Mouse (Mus musculus) right cerebral cortex, postnatal 10 days (tissue): Measurements from ENCODE around the gene Gucy2d.
A peak's percentile ranks its signal among the peaks of the same experiment; 100 is the strongest.

Source experiments
- DNase-seq, 2 experiments: peaks; one replicate each; pipeline ENCODE4 v3.0.0; 2021; ENCODE audit warnings: low spot score in 2 of 2

Gene Gucy2d

DNA sequence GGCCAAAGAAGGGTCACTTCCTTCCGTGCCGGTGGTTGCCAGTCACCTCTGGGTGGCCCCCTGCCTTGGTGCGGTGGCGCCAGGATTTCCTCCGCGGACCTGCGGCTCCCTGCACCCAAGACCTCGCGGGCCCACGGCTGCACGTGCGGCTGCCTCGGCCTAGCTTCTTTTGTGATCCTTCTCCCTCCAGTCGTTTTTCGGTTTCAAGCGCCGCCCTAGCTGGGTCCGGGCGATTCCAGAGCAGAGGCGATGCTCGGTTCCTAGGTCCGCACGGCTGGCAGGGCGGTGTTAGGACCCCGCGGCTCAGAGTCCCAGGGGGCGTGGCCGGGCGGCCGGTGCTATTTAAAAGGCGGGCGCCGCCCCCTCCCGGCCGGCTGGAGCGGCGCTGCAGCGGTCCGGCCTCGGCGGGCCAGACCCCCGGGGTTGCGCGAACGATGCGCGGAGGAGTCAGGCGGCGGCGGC, 49.4 kb downstream of the Gucy2d start:
- DNase-seq, result peak; percentile 71 to 77

DNA sequence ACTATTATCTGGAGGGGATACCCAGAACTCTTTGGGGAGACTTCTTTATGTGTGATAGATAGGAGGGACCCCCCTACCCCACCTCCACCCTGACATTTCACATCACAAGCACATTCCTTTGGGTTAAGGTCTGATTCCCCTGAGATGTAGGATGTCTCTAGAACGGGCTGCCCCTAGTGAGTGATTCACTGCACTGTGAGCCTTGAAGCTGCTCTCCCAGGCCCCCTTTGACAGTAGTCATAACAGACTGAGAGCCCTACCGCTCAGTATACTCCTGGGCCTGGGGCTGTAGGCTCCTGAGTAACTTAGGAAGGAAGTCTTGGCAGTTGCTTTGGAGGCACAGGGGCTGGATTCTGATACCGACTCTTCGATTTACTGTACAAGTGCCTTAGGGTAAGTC, 50.1 kb downstream of the Gucy2d start:
- DNase-seq, result no peak

DNA sequence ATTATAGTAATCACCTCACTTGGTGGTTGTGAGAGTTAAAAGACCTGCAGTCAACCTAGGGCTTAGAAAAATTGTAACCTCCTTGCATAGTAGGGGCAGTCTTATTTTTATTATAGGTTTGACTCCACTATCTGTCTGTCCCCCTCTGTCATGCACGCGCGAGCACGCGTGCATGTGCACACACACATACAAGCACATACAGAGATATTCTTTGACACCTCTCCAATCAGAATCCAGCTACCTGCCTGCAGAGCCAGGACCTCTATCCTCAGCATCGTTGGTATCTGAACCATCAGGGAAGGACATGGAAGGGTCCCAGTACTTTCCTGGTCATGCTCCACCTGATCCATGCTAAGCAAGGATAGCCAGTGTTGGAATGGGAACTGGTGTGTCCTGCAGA, 50.7 kb downstream of the Gucy2d start:
- no peak for DNase-seq

DNA sequence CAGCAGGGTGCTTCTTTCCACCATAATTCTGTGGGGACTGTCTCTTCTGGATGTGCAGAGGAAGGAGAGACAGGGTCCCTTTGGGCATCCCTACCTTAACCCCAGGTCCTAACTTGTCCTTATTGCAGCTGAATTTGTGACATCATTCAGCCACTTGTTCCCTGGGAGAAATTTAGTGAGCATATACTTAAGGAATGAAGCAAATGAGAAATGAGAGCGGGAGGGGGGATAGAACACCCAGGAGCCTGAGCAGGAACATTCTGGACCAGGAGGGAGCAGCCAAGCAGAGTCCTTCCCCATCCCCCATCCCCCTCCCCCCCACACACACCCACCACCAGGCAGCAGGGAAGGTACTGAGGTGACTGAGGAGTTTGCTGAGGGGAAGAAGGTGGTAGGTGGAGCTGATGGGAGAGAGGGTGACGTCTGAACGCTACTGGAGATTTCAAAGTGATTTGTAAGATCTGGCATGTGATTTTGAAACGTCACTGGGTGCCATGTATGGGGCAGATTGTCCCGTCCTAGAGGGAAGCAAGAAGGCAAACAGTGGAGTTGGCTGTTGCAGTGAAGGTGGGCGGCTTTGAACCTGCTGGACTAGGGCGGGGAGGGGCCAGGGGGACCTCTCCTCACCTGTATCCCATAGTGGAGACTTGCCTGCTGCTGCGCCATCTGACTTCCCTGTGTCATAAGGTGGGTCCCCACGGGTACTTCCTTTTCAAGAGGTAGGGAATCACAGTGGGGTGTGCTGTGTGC, 51.4 kb downstream of the Gucy2d start:
- DNase-seq, result no peak

DNA sequence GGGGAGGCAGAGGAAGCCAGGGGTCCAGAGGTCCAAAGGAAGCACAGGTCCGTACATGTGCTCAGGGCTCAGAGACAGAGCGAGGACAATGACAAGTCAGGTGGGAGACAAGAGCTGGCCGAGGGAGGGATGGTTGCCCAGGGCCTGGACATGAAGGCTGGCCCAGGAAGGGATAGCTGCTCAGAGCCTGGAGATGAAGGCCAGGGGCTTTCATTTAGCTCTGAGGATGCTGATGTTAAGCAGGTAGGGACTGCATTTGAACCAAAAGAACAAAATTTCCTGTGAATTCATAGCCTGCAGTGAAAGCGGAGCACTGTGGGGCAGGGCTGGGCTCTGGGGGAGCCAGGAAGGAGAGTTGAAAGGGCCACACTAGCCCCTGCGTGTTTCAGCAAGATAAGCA, 52.1 kb downstream of the Gucy2d start:
- no peak for DNase-seq

DNA sequence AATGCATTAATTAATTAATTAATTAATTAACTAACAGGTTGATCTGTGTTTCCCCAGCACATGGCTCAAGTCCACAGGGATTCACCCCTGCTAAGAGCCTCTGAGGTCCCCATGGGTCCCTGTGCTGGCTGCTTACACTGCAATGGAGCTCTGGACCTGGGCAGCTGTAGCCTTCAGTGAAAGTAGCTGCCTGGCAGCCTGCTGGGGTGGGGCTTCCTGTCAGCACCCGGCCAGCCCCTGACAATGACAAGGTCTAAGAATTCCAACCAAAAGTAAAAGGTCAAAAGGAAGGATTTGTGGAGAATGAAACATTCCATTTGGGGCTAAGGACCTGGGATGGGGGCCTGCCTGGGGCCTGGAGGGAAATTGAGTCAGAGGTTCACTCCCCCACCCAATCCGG, 53.1 kb downstream of the Gucy2d start:
- no peak for DNase-seq

DNA sequence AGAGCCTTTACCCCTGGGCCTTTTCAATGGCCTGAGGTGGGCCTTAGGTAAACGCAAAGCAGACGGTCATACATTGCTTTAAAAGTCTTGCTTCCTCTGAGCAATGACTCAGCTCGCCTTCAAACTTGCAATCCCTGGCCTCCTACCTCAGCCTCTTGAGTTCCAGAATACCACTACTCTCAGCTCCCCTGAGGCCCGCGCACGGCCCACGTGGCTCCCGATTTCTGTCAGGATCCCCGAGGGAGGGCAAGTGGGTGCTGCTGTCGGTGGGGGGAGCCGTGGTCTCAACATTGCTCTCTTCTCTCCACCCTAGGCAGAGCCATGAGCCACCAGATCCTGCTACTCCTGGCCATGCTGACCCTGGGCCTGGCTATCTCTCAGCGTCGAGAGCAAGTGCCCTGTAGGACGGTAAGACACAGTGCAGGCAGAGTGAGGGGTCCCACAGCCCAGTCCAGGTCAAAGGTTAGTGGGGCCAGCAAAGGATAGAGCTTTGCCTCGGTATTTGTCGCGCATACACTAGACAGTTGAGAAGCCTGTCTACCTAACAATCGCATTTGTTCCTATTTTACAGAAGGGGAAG, 53.8 kb downstream of the Gucy2d start:
- no peak for DNase-seq

DNA sequence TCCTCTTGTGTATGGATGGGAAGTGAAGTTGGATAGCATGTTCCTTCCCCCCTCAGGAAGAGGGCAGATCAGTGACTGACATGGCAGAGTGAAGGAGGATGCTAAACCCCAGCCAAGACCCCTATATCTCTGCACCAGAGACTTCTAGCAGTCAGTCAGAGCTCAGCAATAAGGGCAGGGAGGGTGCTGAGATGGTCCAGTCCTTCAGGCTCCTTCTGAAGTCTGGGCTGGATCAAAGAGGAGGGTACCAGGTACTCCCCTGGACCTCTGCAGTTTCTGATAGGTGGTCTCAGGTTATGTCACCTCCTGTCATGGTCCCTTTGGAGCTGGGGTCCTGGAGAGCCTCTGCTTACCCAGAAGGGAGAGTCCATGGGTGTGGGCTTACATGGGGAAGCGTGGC, 55.4 kb downstream of the Gucy2d start:
- DNase-seq, result no peak

DNA sequence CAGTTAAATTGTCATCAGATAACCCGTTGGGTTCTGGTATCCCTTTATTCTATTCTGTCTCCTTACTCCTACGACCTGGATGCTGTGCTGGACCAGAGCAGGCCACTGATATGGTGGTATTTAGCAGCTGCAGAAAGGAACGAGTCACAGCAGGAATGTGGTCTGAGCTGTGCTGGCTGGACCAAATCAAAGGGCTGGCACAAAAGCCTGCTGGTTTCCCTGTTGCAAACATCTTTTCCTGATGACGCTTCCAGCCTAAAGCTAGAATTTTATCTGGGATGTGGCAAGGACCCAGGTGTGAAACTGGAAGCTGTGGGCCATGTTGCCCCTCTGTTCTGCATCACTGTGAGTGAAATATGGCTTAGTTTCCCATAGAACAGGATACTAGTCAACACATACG, 57.2 kb downstream of the Gucy2d start:
- no peak for DNase-seq

DNA sequence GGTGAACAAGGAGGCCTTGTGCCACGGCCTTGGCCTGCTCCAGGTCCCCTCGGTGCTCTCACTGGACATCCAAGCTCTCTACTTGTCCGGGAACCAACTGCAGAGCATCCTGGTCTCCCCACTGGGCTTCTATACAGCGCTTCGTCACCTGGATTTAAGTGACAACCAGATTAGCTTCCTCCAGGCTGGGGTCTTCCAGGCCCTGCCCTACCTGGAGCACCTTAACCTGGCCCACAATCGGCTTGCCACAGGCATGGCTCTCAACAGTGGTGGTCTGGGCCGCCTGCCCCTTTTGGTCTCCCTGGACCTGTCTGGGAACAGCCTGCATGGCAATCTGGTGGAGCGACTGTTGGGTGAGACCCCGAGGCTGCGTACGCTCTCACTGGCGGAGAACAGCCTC, 57.9 kb downstream of the Gucy2d start:
- no peak for DNase-seq

DNA sequence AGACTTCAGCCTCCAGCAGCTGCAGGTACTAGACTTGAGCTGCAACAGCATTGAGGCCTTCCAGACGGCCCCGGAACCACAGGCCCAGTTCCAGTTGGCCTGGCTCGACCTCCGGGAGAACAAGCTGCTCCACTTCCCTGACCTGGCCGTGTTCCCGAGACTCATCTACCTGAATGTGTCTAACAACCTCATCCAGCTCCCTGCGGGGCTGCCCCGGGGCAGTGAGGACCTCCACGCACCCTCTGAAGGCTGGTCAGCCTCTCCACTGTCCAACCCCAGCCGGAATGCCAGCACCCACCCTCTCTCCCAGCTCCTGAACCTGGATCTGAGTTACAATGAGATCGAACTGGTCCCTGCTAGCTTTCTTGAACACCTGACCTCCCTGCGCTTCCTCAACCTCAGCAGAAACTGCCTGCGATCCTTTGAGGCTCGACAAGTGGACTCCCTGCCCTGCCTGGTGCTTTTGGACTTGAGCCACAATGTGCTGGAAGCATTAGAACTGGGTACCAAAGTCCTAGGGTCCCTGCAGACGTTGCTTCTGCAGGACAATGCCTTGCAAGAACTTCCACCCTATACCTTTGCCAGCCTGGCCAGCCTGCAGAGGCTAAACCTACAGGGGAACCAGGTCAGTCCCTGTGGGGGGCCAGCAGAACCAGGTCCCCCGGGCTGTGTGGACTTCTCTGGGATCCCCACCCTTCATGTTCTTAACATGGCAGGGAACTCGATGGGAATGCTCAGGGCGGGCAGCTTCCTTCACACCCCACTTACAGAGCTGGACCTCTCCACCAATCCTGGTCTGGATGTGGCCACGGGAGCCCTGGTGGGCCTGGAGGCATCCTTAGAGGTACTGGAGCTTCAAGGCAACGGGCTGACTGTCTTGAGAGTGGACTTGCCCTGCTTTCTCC, 58.7 kb downstream of the Gucy2d start:
- no peak for DNase-seq

DNA sequence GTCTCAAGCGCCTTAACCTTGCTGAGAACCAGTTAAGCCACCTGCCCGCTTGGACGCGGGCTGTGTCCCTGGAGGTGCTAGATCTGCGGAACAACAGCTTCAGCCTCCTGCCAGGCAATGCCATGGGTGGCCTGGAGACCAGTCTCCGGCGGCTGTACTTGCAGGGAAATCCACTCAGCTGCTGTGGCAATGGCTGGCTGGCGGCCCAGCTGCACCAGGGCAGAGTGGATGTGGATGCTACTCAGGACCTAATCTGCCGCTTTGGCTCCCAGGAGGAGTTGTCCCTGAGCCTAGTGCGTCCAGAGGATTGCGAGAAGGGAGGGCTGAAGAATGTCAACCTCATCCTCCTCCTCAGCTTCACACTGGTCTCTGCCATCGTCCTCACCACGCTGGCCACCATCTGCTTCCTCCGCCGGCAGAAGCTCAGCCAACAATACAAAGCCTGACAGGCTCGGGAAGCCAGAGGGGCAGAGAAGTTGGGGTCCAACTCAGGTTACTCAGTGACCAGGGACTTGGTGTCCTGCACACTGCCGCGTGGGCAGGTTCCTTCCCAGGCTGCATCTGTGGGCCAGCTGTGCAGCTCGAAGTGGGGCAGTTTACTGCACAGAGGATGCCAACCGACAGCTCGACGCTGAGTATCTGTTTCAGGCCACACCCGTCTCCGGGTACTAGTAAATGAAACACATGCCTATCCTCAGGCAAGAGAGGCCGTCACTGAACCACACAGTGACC, 59.5 kb downstream of the Gucy2d start:
- DNase-seq, result no peak

DNA sequence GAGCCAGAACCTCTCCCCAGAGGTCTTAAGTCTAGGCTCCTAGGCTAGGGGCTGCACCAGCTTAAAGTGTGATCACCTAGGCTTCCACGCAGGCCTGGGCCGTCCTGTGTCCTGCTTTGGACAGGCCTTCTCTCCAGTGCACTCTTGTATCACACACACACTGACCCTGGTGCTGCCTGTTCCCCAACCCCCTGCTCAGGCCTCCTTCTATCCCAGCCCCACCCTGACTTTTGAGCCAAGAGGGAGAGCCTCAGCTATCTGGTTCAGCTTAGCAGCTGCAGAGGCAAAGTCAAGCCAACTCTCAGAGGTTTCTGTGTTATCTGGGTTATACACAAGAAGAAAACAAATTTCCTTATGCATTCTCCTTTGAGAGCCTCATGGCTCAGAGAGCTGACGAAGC, 60.3 kb downstream of the Gucy2d start:
- no peak for DNase-seq

DNA sequence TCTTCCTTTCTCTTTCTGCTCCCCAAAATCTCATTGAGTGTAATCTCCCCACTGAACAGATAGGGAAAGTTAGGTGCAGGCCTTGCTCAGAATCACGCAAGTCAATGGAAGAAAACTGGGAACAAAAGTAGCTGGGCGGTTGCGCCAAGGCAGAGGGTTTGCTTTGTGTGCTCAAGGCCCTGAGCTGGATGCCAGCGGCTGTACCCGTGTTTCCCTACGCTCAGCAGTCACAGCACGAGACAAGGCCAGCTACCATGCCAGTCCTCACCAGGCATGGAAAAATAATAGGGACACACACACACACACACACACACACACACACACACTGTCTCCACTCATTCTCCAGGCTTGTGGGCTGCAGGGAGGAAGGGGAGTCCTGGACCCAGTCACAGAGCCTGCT, 60.9 kb downstream of the Gucy2d start:
- no peak for DNase-seq

DNA sequence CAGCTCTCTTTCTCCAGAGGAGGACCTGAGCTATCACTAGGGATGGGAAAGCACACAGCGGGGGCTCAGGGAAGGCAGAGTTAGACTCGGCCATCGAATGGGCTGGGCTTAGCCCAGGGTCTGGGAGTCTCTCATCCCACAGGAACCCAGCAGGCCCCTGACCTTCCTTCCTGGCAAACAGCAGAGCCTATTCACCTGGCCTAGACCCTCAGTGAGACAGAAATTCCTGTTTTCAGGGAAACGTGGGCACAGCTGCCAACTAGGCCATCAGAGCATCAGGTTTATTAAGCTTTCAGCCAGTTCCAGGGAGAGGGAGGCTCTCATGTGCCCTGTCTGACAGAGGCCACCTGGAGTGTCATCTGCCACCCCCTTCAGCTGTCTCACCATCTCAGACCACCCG, 62.7 kb downstream of the Gucy2d start:
- DNase-seq, result no peak

DNA sequence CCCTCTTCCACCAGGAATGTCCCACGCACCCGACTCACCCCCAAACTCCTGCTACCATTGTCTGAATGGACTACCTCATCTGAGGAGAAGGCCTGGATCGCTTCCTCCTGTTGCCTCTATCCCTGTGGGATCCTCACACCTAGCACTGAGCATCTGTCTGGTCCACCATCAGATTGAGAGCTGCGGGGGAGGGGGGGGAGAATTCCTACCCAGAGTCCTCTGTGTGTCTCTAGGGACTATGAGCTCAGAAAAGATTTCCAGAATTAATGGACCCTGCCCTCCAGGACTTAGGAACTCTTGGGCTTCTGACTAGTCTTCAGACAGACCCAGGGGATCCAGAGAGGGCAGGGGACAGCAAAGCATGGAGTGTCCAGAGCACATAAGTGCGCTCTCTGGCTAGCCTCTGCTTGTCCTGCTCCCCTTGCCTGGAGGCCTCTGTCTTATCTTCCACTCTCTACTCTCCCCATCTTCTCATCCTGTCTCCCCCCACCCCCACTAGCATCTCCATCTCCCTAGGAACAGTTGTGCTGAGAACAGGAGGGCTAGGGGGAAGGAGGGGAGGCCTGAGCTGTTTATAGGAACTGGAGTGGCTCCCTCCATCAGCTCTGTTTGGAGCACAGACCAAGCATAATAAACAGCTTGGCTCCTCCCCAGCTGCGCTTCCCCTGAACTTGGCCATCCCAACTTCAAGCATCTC, 63.9 kb downstream of the Gucy2d start:
- DNase-seq, result peak; percentile 60 to 71

DNA sequence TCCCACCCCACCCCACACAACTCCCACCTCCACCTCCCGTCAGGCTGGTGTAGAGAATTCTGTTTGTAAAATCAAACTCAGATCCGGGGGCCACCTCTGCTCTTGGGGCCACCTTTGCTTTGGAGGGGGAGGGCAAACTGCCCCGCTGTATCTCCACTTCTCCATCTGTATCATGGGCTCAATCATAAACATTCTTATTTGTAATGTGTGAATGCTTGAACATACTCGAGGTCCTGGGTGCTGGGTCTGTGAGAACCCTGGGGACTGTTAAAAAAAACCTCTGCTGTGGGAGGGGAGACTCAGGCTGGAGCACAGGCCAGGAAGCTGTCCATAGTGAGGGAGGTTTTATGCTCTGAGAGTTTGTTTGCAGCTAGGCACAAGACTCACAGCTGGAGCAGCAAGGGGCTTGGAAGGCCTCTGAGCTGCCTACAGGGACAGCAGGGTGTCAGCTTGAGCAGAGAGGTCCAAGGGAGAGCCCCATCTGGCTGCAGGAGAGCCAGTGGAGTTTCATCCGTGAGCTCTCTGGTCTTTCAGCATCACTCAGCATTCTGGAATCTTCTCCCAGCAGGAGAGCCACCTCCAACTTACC, 64.6 kb downstream of the Gucy2d start:
- DNase-seq, result no peak

DNA sequence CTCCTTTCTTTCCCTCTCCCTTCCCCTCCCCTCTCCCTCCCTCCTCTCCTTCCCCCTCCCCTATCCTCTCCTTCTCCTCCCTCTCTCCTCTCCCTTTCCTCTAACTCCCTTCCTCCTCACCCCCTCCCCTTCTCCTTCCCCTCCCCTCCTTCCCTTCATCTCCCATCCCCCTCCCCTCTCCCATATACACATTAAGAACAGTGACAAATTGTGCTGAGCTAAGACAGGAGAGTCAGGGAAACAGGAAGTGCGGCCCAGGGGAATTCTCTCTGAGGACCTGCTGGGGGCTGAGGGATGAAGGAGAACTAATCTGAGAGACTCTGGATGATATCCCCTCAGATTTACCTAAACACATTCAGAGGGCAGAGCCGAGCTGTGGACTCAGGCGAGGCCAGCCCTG, 65.4 kb downstream of the Gucy2d start:
- DNase-seq, result no peak

DNA sequence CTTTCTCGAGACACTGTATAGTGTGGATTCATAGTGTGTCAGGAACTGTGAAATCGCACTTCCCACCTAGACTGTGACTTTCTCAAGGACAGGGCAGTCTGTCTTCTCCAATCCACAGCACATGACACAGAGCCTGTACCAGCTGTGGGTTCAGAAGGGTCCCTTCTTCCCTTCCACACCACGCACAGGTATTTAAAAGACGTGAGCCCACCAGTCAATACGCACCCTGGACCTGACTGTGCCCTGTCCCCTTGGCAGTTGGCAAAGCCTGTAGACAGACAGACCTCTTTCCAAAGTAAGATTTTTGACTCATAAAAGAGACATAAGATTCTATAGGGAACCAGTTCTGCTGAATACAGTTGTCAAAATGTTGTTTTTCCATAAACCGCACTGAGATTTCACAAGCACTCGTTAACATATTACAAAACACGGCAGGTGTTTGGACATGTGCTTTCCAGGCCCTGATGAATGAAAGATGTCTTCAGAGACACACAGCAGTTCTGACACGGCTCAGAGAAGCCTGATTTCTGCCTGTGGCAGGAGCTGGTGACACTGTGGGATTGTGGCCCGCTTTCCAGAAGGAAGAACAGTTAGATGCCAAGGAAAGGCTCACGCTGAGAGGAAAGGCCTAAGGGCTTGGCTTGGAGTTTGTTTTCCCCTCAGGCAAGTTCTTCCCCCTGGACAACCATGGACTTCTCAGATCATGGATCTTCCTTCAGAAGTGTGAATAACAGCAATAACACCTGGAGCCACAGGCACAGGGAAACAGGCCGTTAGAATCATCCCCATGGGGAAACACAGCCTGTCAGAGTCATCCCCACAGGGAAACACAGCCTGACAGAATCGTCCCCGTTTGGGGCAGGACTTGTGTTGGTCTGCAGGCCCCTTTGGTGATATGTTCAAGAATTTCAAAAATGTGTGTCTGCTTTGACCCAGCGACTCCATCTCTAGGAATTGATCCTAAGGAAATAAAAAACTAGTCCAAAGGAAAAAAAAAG, 71.0 kb downstream of the Gucy2d start:
- DNase-seq, result no peak

DNA sequence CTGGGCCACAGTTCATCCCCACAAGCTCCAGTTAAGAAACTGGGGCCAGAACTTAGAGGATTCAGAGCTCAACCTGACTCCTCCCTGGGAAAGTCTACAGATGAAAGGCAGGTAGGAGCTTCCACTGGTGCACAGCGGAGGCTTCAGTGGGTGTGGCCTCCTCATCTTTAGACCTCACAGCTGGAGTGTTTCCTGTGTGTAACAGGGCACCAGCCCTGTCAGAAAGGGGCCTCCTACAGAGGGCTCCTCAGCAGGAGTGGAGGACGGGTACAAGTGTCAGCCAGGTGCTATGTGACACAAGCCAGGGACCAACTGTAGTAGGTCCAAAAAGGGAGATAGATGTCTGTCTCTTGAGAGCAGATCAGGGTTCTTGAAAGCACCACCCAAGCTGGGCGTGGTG, 73.0 kb downstream of the Gucy2d start:
- no peak for DNase-seq
